Mouse (Mus musculus) embryonic fibroblast, embryonic 13.5 days (primary cell): ENCODE data around the gene Lrrk2.

Experiments
- CTCF ChIP-seq: IDR thresholded peaks from 2 replicates; pipeline ENCODE4 v1.5.1; 2011; ENCODE audit warnings: mild to moderate bottlenecking, control low read depth, low read length, moderate library complexity, borderline replicate concordance; ENCODE audit not compliant: insufficient read depth
- POLR2A ChIP-seq: IDR thresholded peaks from 2 replicates; pipeline ENCODE4 v1.6.1; 2011; ENCODE audit warnings: low read depth, mild to moderate bottlenecking, control low read depth, low read length, moderate library complexity

DNA sequence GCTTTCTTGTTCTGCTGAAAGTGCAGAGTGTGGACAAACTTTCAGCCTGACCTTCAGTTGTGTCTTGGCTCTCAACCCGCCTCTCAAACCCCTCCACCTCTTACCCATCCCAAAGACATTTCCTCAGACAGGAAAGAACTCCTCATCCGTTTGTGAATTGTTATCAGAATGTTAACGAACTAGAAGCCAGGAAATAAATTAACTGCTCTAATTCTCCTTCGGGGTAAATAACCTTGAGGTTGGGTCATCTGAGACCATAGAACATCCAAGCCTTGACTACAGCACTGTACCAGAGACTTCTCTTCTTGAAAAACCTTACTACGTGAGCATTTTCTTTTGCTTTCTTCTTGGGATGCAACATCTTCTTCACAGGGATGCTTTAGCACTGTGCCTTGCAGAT is 988 bp upstream of the Lrrk2 start:
- no peak for TF ChIP-seq POLR2A
- no peak for TF ChIP-seq CTCF
